Mouse (Mus musculus): Measurements from ENCODE around the gene Scgb2b15. TPM values are rescaled to one million over a fixed set of nuclear protein-coding genes. Genes with fewer than 3 reads are reported as not detected.
"Not testable (repeated sequence)": the region's sequence is repeated elsewhere in the genome, so short reads cannot be mapped to it uniquely, and the experiment has no call there.

The Scgb2b15 gene
- total RNA-seq (2021), result not detected

DNA sequence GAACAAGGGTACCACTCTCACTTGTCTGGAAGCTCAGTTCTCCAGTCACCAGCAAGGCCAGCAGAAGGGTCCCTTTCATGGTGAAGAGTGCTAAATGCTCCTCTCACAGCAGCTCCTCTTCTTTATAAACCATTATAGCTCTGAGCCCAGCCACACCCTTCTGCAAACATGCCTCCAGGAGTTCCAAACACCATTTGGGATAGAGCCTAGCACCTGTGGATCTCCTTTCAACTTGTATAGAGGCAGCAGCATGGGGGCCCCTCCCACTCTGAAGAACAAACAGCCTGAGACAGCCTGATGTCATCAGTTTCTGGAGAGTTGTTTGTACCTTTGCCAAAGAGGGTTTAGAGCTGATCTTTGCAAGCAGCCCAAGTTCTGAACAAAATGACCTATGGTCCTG, at the start of gene Scgb2b15:
TSS of gene Scgb2b15 (minus strand) at position 101 of the 400 bp plus-strand sequence.
- DNase-seq; intact Hi-C loops (cut with DNase I): not testable (repeated sequence)

- DNase-seq, result not testable (repeated sequence)
Measured at GRCm38 (mm10) chr7:32836254-32836653, 6.8 kb upstream of the Scgb2b15 start, which contains the start of gene Scgb1b15. Gene Scgb1b15 (plus strand): TSS chr7:32836554.

More at GRCm38 (mm10) chr7:32836254-32836653, 6.8 kb upstream of the Scgb2b15 start, which contains the start of gene Scgb1b15:
- intact Hi-C loops (cut with DNase I), result not testable (repeated sequence)

Other genes starting within 250 kb of the Scgb2b15 start
- not detected for gene Scgb1b15, start 6.9 kb upstream of the Scgb2b15 start, total RNA-seq (2021)
- gene Scgb2b17, start 226.9 kb upstream of the Scgb2b15 start, total RNA-seq (2021), result not detected
- gene Scgb1b17, start 233.8 kb upstream of the Scgb2b15 start, total RNA-seq (2021), result not detected